Mouse (Mus musculus): Measurements from ENCODE around the gene Rag1. TPM values are rescaled to one million over a fixed set of nuclear protein-coding genes. Genes with fewer than 3 reads are reported as not detected.

Rag1 gene
- 0.04 and 11.6 TPM in 2 replicates for polyA plus RNA-seq (2015; fragmentation: Nextera tagmentation; extraction: Ambion mirVana)

- Histone ChIP-seq H3K4me1 (peaks cover 12% of the 10 kb centered on the region), H3K27me3 (replicated peaks) (no peaks in the 10 kb centered on the region), H3K9ac (replicated peaks) (0 out of 2 replicates have a peak within 1 kb of the TSS, but pooled peaks have one; percentile 14), H3K9me3 (replicated peaks) (no peaks in the 10 kb centered on the region), H3K27ac (replicated peaks) (no peak within 1 kb of the TSS), H3K36me3 (no peaks in the 10 kb centered on the region), H3K4me3 (replicated peaks) (no peak within 1 kb of the TSS), H3K4me2 (no peak within 1 kb of the TSS)
- ATAC-seq (ENCODE audit: low FRiP score), result no peak
- 35% methylated on average over 8 of the region's 8 CpGs for WGBS
Measured at GRCm38 (mm10) chr2:101649114-101649671, at the start of gene Rag1, which contains the start of gene B230118H07Rik. Gene Rag1 (minus strand): TSS chr2:101649501. Gene B230118H07Rik (minus strand): TSS chr2:101649532.

- WGBS, result 89% methylated on average over 7 of the region's 7 CpGs
- ATAC-seq (ENCODE audit: low FRiP score), result no peak
Measured at GRCm38 (mm10) chr2:101695584-101695983, 46.3 kb upstream of the Rag1 start.

DNA sequence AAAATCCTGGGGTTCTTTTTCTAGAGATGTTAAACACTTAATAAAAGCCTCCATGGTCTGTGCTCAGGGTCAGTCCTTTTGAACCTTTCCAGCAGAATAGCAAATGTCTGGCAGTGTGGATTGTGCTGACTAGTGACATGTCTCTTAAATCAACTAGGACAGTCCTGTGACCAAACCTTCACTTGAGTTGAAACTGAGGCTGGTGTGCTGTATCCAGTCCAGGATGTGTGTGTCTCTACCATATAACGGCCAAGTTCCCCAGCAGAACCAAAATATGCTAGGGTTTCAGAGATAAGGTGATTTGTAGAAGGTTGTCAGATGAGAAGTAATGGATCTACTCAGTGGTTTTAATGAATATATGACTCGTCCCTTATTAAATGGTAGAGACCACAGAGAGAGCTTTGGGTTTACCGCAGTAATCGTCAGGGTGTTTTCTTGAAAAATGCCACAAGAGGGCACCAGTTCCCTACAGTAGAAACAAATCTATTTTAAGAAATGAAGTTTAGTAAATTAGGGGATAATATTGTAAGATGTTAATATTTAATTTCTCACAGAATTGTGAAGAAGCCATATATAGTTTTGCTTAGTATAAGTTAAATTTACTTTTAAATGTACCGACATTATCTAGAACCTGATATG is 44.4 kb upstream of the Rag1 start:
- H3K36me3 ChIP-seq, result peaks cover 35% of the 10 kb centered on the region
- no peak overlapping the region for H3K27ac ChIP-seq (replicated peaks)
- H3K9ac ChIP-seq (replicated peaks), result no peak overlapping the region
- no peak for ATAC-seq (ENCODE audit: low FRiP score)
- H3K4me3 ChIP-seq (replicated peaks), result no peak overlapping the region
- no peaks in the 10 kb centered on the region for H3K27me3 ChIP-seq (replicated peaks)
- no peaks in the 10 kb centered on the region for H3K9me3 ChIP-seq (replicated peaks)
- H3K4me1 ChIP-seq, result no peaks in the 10 kb centered on the region
- no peak overlapping the region for H3K4me2 ChIP-seq
- WGBS, result 56% methylated on average over 5 of the region's 5 CpGs

More at GRCm38 (mm10) chr2:101695584-101695983, 46.3 kb upstream of the Rag1 start:
- no peak overlapping the region for H3K9ac ChIP-seq (replicated peaks)
- H3K9me3 ChIP-seq (replicated peaks), result no peaks in the 10 kb centered on the region
- no peak overlapping the region for H3K27ac ChIP-seq (replicated peaks)
- peaks cover 32% of the 10 kb centered on the region for H3K36me3 ChIP-seq
- H3K4me2 ChIP-seq, result no peak overlapping the region
- H3K4me1 ChIP-seq, result no peaks in the 10 kb centered on the region
- no peaks in the 10 kb centered on the region for H3K27me3 ChIP-seq (replicated peaks)
- H3K4me3 ChIP-seq (replicated peaks), result no peak overlapping the region

GRCm38 (mm10) chr2:101693043-101693442 is 43.7 kb upstream of the Rag1 start:
- Histone ChIP-seq H3K9ac (replicated peaks) (no peak overlapping the region), H3K4me3 (replicated peaks) (no peak overlapping the region), H3K4me1 (no peaks in the 10 kb centered on the region), H3K36me3 (peaks cover 31% of the 10 kb centered on the region), H3K27ac (replicated peaks) (no peak overlapping the region), H3K27me3 (replicated peaks) (no peaks in the 10 kb centered on the region), H3K4me2 (no peak overlapping the region), H3K9me3 (replicated peaks) (no peaks in the 10 kb centered on the region)
- 65% methylated on average over 4 of the region's 4 CpGs for WGBS
- no peak for ATAC-seq (ENCODE audit: low FRiP score)

- Histone ChIP-seq H3K9ac (replicated peaks) (no peak overlapping the region), H3K4me1 (no peaks in the 10 kb centered on the region), H3K27me3 (replicated peaks) (no peaks in the 10 kb centered on the region), H3K4me3 (replicated peaks) (no peak overlapping the region), H3K36me3 (peaks cover 24% of the 10 kb centered on the region), H3K4me2 (no peak overlapping the region), H3K9me3 (replicated peaks) (no peaks in the 10 kb centered on the region), H3K27ac (replicated peaks) (no peak overlapping the region)
- no peak for ATAC-seq (ENCODE audit: low FRiP score)
- WGBS, result 90% methylated on average over 9 of the region's 9 CpGs
Measured at GRCm38 (mm10) chr2:101690252-101690827, 41.0 kb upstream of the Rag1 start.

- H3K4me1 ChIP-seq, result no peaks in the 10 kb centered on the region
- WGBS, result 82% methylated on average over 5 of the region's 5 CpGs
Measured at GRCm38 (mm10) chr2:101688011-101688410, 38.7 kb upstream of the Rag1 start.

GRCm38 (mm10) chr2:101684421-101684820 is 35.1 kb upstream of the Rag1 start:
- no peak for ATAC-seq (ENCODE audit: low FRiP score)
- Histone ChIP-seq H3K27me3 (replicated peaks) (no peaks in the 10 kb centered on the region), H3K9ac (replicated peaks) (no peak overlapping the region), H3K4me1 (peaks cover 2% of the 10 kb centered on the region), H3K4me3 (replicated peaks) (no peak overlapping the region), H3K27ac (replicated peaks) (no peak overlapping the region), H3K4me2 (no peak overlapping the region), H3K36me3 (peaks cover 17% of the 10 kb centered on the region; the same call in 1 of the 2 replicates), H3K9me3 (replicated peaks) (no peaks in the 10 kb centered on the region)
- WGBS, result 89% methylated on average over 12 of the region's 12 CpGs

More at GRCm38 (mm10) chr2:101688011-101688410, 38.7 kb upstream of the Rag1 start:
- peaks cover 34% of the 10 kb centered on the region for H3K36me3 ChIP-seq
- H3K4me3 ChIP-seq (replicated peaks), result no peak overlapping the region
- no peaks in the 10 kb centered on the region for H3K9me3 ChIP-seq (replicated peaks)
- no peak for ATAC-seq (ENCODE audit: low FRiP score)
- no peak overlapping the region for H3K4me2 ChIP-seq
- H3K9ac ChIP-seq (replicated peaks), result no peak overlapping the region
- no peak overlapping the region for H3K27ac ChIP-seq (replicated peaks)
- no peaks in the 10 kb centered on the region for H3K27me3 ChIP-seq (replicated peaks)

DNA sequence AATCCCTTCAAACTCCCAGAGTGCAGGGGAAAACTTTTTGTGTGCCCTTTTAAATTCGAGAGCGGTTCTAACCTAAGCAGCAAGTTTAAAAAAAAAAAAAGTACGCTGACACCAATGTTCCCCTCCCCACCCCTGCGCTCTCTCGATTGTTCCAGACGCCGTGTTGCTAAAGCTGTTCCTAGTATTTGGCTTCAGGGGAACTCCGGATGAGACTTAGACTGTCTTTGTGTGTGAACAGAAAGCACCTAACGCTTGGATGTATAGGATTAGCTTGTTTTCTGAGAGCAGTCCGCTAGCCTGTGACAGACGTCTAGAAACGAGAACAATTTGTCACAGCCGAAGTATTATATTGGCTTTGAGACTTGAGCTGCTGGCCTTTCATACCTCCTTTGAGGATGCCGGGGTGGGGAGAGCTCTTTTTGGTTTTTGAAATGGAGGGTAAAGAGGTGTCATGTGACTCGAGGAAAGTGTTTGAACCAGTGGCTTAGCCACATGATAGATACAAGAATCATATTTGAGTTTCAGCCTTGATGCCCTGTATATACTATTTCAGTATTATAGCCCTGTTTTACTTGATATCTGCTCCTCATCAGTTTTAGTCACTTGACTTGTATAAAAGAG is 30.0 kb upstream of the Rag1 start:
- peak overlapping the region; percentile 80 for H3K9ac ChIP-seq (replicated peaks)
- 0 out of 2 replicates have a peak, but pooled peaks cover 3% of the 10 kb centered on the region for H3K36me3 ChIP-seq
- 0 out of 2 replicates have a peak, but pooled peaks cover 2% of the 10 kb centered on the region for H3K27me3 ChIP-seq (replicated peaks)
- H3K9me3 ChIP-seq (replicated peaks), result no peaks in the 10 kb centered on the region
- peak overlapping the region; percentile 81 for H3K4me3 ChIP-seq (replicated peaks)
- peaks cover 10% of the 10 kb centered on the region for H3K4me1 ChIP-seq
- H3K27ac ChIP-seq (replicated peaks), result no peak overlapping the region
- no peak for ATAC-seq (ENCODE audit: low FRiP score)
- H3K4me2 ChIP-seq, result peak overlapping the region; percentile 82
- WGBS, result 2% methylated on average over 15 of the region's 15 CpGs

- peaks cover 10% of the 10 kb centered on the region for H3K4me1 ChIP-seq
- under 1% methylated on average over 67 of the region's 68 CpGs for WGBS
- peak within 1 kb of the TSS; percentile 49 for H3K27ac ChIP-seq (replicated peaks)
- peak within 1 kb of the TSS; percentile 82 for H3K4me2 ChIP-seq
- H3K9ac ChIP-seq (replicated peaks), result peak within 1 kb of the TSS; percentile 80
- ATAC-seq (ENCODE audit: low FRiP score), result peak; percentile 90
- no peaks in the 10 kb centered on the region for H3K36me3 ChIP-seq
- H3K9me3 ChIP-seq (replicated peaks), result no peaks in the 10 kb centered on the region
- peak within 1 kb of the TSS; percentile 81 for H3K4me3 ChIP-seq (replicated peaks)
- H3K27me3 ChIP-seq (replicated peaks), result 0 out of 2 replicates have a peak, but pooled peaks cover 2% of the 10 kb centered on the region
Measured at GRCm38 (mm10) chr2:101678236-101679021, 29.1 kb upstream of the Rag1 start, which contains the start of gene Traf6. Gene Traf6 (plus strand): TSS chr2:101678429.

DNA sequence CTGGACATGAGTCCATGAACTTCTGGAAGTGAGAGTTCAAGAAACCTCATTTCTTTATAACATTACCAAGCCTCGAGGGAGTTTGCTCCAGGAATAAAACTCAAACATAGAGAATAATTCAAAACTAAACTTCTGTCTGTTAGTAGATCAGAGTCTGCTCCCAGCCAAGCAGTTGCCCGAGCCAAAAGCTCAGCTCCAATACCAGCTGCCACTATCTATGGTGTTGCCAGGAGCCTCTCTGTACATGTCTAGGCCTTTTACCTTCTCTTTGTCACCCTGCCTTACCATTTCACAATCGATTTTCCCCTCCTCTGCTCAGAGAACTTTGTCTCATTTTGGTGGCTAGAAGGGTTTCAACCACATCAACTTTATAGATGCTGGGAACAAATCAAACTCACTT is 24.2 kb upstream of the Rag1 start:
- no peak for ATAC-seq (ENCODE audit: low FRiP score)
- Histone ChIP-seq H3K9me3 (replicated peaks) (no peaks in the 10 kb centered on the region), H3K4me1 (no peaks in the 10 kb centered on the region), H3K27ac (replicated peaks) (no peak overlapping the region), H3K36me3 (no peaks in the 10 kb centered on the region), H3K9ac (replicated peaks) (no peak overlapping the region), H3K4me3 (replicated peaks) (no peak overlapping the region), H3K27me3 (replicated peaks) (0 out of 2 replicates have a peak, but pooled peaks cover 2% of the 10 kb centered on the region), H3K4me2 (no peak overlapping the region)
- 80% methylated on average over 3 of the region's 3 CpGs for WGBS

- H3K36me3 ChIP-seq, result no peaks in the 10 kb centered on the region
- H3K4me3 ChIP-seq (replicated peaks), result no peak overlapping the region
- WGBS, result 93% methylated on average over 3 of the region's 3 CpGs
- H3K27ac ChIP-seq (replicated peaks), result no peak overlapping the region
- no peaks in the 10 kb centered on the region for H3K4me1 ChIP-seq
- H3K9me3 ChIP-seq (replicated peaks), result no peaks in the 10 kb centered on the region
- no peak overlapping the region for H3K9ac ChIP-seq (replicated peaks)
- no peaks in the 10 kb centered on the region for H3K27me3 ChIP-seq (replicated peaks)
- H3K4me2 ChIP-seq, result no peak overlapping the region
- no peak for ATAC-seq (ENCODE audit: low FRiP score)
Measured at GRCm38 (mm10) chr2:101668751-101669150, 19.4 kb upstream of the Rag1 start.

All from neural tube, embryonic 15.5 days (tissue).